Mouse (Mus musculus): ENCODE measurements around the gene Ankrd60.

Gene Ankrd60

GRCm38 (mm10) chr2:173583455-173583854 lies 5.3 kb upstream of the Ankrd60 start:
- DNase-seq, result no peak

- DNase-seq, result no peak
These were observed 4.7 kb upstream of the Ankrd60 start for GRCm38 (mm10) chr2:173582903-173583302.

GRCm38 (mm10) chr2:173581096-173581495 lies 2.9 kb upstream of the Ankrd60 start:
- DNase-seq, result no peak

- DNase-seq, result no peak
These were observed 430 bp upstream of the Ankrd60 start for GRCm38 (mm10) chr2:173578595-173578994.

- DNase-seq, result no peak
These were observed 14.0 kb downstream of the Ankrd60 start for GRCm38 (mm10) chr2:173564179-173564578.

GRCm38 (mm10) chr2:173563336-173563735 lies 14.8 kb downstream of the Ankrd60 start:
- no peak for DNase-seq

- peak; percentile 50 for DNase-seq
These were observed 16.2 kb downstream of the Ankrd60 start for GRCm38 (mm10) chr2:173561851-173562442.

GRCm38 (mm10) chr2:173558754-173559396 lies 19.3 kb downstream of the Ankrd60 start:
- DNase-seq, result no peak

GRCm38 (mm10) chr2:173553863-173554262 lies 24.3 kb downstream of the Ankrd60 start:
- no peak for DNase-seq

- no peak for DNase-seq
These were observed 27.5 kb downstream of the Ankrd60 start for GRCm38 (mm10) chr2:173550681-173551080.

GRCm38 (mm10) chr2:173549236-173549635 lies 28.9 kb downstream of the Ankrd60 start:
- DNase-seq, result no peak

GRCm38 (mm10) chr2:173545992-173546703 lies 32.0 kb downstream of the Ankrd60 start:
- DNase-seq, result peak; percentile 80

- no peak for DNase-seq
These were observed 35.4 kb downstream of the Ankrd60 start for GRCm38 (mm10) chr2:173542716-173543115.

- DNase-seq, result no peak
These were observed 36.4 kb downstream of the Ankrd60 start for GRCm38 (mm10) chr2:173541748-173542147.

- DNase-seq, result no peak
These were observed 38.4 kb downstream of the Ankrd60 start for GRCm38 (mm10) chr2:173539781-173540180.

- DNase-seq, result no peak
These were observed 42.3 kb downstream of the Ankrd60 start for GRCm38 (mm10) chr2:173535886-173536285.

- DNase-seq, result no peak
These were observed 42.8 kb downstream of the Ankrd60 start for GRCm38 (mm10) chr2:173535390-173535789.

GRCm38 (mm10) chr2:173534581-173534980 lies 43.6 kb downstream of the Ankrd60 start:
- no peak for DNase-seq

GRCm38 (mm10) chr2:173532711-173533462 lies 45.3 kb downstream of the Ankrd60 start:
- DNase-seq, result no peak

- no peak for DNase-seq
These were observed 49.7 kb downstream of the Ankrd60 start for GRCm38 (mm10) chr2:173528493-173528892.

- DNase-seq, result no peak
These were observed 55.8 kb downstream of the Ankrd60 start, which contains the start of gene 1700021F07Rik for GRCm38 (mm10) chr2:173522376-173522775. 1700021F07Rik (plus strand) TSS chr2:173522586.
